Mouse (Mus musculus) heart, adult 2 months (tissue): Measurements from ENCODE around the gene Atp5h. TPM values are rescaled to one million over a fixed set of nuclear protein-coding genes. Genes with fewer than 3 reads are reported as not detected.

ENCODE experiments used
- DNase-seq, 2 experiments: peaks; one replicate each; pipeline ENCODE4 v3.0.0; 2021
- H3K27ac ChIP-seq: fragments of 200-600 bp; 2 replicates; pipeline ENCODE4 v1.8.1; 2022
- H3K27me3 ChIP-seq: fragments of 200-500 bp; 2 replicates; pipeline ENCODE4 v1.6.1; 2012; ENCODE audit warnings: mild to moderate bottlenecking, low read length, inconsistent platforms, mixed read lengths; ENCODE audit not compliant: control insufficient read depth, insufficient read depth
- H3K36me3 ChIP-seq: fragments of 200-500 bp; 2 replicates; pipeline ENCODE4 v1.6.1; 2012; ENCODE audit warnings: low read length, inconsistent platforms; ENCODE audit not compliant: control insufficient read depth, insufficient read depth
- H3K4me1 ChIP-seq: fragments of 200-500 bp; 2 replicates; pipeline ENCODE4 v1.6.1; 2011; ENCODE audit warnings: low read length; ENCODE audit not compliant: control insufficient read depth, insufficient read depth
- H3K4me3 ChIP-seq: fragments of 200-600 bp; 2 replicates; pipeline ENCODE4 v1.8.1; 2022
- H3K79me2 ChIP-seq: fragments of 200-500 bp; replicated peaks from 2 replicates; pipeline ENCODE4 v1.6.1; 2012; ENCODE audit warnings: mild to moderate bottlenecking, inconsistent platforms, low read length, moderate library complexity, mixed read lengths; ENCODE audit not compliant: control insufficient read depth, insufficient read depth
- H3K9ac ChIP-seq: fragments of 200-500 bp; 2 replicates; pipeline ENCODE4 v1.6.1; 2012; ENCODE audit warnings: low read depth, mild to moderate bottlenecking, control low read depth, inconsistent platforms, low read length, mixed read lengths
- CTCF ChIP-seq: fragments of 200-600 bp; IDR thresholded peaks from 2 replicates; pipeline ENCODE4 v1.8.1; 2022; ENCODE audit warnings: antibody characterized with exemption, mild to moderate bottlenecking, moderate library complexity
- EP300 ChIP-seq: fragments of 200-500 bp; IDR thresholded peaks from 2 replicates; pipeline ENCODE4 v1.6.1; 2011; ENCODE audit warnings: low read depth, low read length, control low read depth; ENCODE audit not compliant: insufficient read depth
- POLR2A ChIP-seq: fragments of 200-500 bp; IDR thresholded peaks from 2 replicates; pipeline ENCODE4 v1.6.1; 2011; ENCODE audit warnings: mild to moderate bottlenecking, low read depth, low read length, control low read depth; ENCODE audit not compliant: insufficient read depth
- WGBS: fragments of 180-500 bp; shearing (Covaris S2); methylation state at CpG from one replicate; pipeline ENCODE4 v1.1.7; 2018; 5-methylcytosine and 5-hydroxymethylcytosine counted together
- intact Hi-C: fragments of 180-260 bp; cut with DNase I; formaldehyde crosslinking; loops from one replicate; pipeline ENCODE4 v1.15.1; 2025
- polyA plus RNA-seq: library from polyadenylated mRNA; depleted of rRNA; stranded (reverse); fragments of >200 nt; gene quantifications from 2 replicates; pipeline ENCODE4 v1.2.3, GENCODE M21; 2012
- total RNA-seq, 2 experiments: library from RNA; stranded (reverse); gene quantifications; 2 replicates each; pipeline ENCODE4 v1.2.3; 2021

Gene Atp5h
- total and polyA plus RNA-seq, 3 experiments = 830 to 2,328 (median 1,964) TPM

- Histone ChIP-seq H3K4me1 (peaks cover 4% of the 10 kb centered on the region), H3K4me3 (no peak overlapping the region), H3K27me3 (no peaks in the 10 kb centered on the region), H3K9ac (no peak overlapping the region), H3K36me3 (no peaks in the 10 kb centered on the region), H3K27ac (no peak overlapping the region), H3K79me2 (no peaks in the 10 kb centered on the region)
- WGBS = 94% methylated on average over 4 of the region's 4 CpGs
- no peak for DNase-seq
- intact Hi-C loops = no loop called here
- TF ChIP-seq EP300 (no peak), CTCF (no peak), POLR2A (no peak)
These were observed 42.5 kb downstream of the Atp5h start for GRCm38 (mm10) chr11:115377254-115377653.

- intact Hi-C loops = no loop called here
- H3K27me3 ChIP-seq = no peaks in the 10 kb centered on the region
These were observed 43.0 kb downstream of the Atp5h start for GRCm38 (mm10) chr11:115376722-115377121.

GRCm38 (mm10) chr11:115374695-115375425, 44.9 kb downstream of the Atp5h start:
- intact Hi-C loops = no loop called here
- peak overlapping the region; percentile 46 for H3K4me3 ChIP-seq
- no peak overlapping the region for H3K9ac ChIP-seq
- 52% methylated on average over 12 of the region's 12 CpGs for WGBS
- no peaks in the 10 kb centered on the region for H3K27me3 ChIP-seq
- H3K36me3 ChIP-seq = no peaks in the 10 kb centered on the region
- no peak for TF ChIP-seq CTCF
- no peak for TF ChIP-seq EP300
- no peak for TF ChIP-seq POLR2A
- H3K4me1 ChIP-seq = peaks cover 4% of the 10 kb centered on the region
- H3K27ac ChIP-seq = no peak overlapping the region; the same call in 1 of the 2 replicates
- peak in 1 of 2 experiments; percentile 21 for DNase-seq
- H3K79me2 ChIP-seq = no peaks in the 10 kb centered on the region

More at GRCm38 (mm10) chr11:115376722-115377121, 43.0 kb downstream of the Atp5h start:
- Histone ChIP-seq H3K4me3 (no peak overlapping the region), H3K27ac (no peak overlapping the region), H3K4me1 (peaks cover 4% of the 10 kb centered on the region), H3K79me2 (no peaks in the 10 kb centered on the region), H3K36me3 (no peaks in the 10 kb centered on the region), H3K9ac (no peak overlapping the region)
- TF ChIP-seq POLR2A = no peak
- TF ChIP-seq CTCF = no peak
- no peak for TF ChIP-seq EP300
- no peak for DNase-seq
- 59% methylated on average over 7 of the region's 7 CpGs for WGBS

- H3K27ac ChIP-seq = peak overlapping the region; percentile 65
- H3K4me3 ChIP-seq = peak overlapping the region; percentile 46
- no peaks in the 10 kb centered on the region for H3K27me3 ChIP-seq
- 2% methylated on average over 30 of the region's 30 CpGs for WGBS
- no peaks in the 10 kb centered on the region for H3K79me2 ChIP-seq
- intact Hi-C loops = no loop called here
- peak; percentile 81 to 82 for DNase-seq
- no peaks in the 10 kb centered on the region for H3K36me3 ChIP-seq
- TF ChIP-seq POLR2A = peak; percentile 47; the same call in 1 of the 2 replicates
- TF ChIP-seq EP300 = 0 out of 2 replicates have a peak, but pooled peaks have one; percentile 41
- TF ChIP-seq CTCF = no peak
- peaks cover 4% of the 10 kb centered on the region for H3K4me1 ChIP-seq
- H3K9ac ChIP-seq = peak overlapping the region; percentile 64
These were observed 45.7 kb downstream of the Atp5h start for GRCm38 (mm10) chr11:115373805-115374694.

GRCm38 (mm10) chr11:115372737-115373136, 47.0 kb downstream of the Atp5h start:
- 55% methylated on average over 2 of the region's 2 CpGs for WGBS
- intact Hi-C loops = no loop called here
- no peak for TF ChIP-seq POLR2A
- no peak for TF ChIP-seq EP300
- 0 out of 2 replicates have a peak, but pooled peaks have one; percentile 14 for TF ChIP-seq CTCF
- Histone ChIP-seq H3K27me3 (no peaks in the 10 kb centered on the region), H3K36me3 (no peaks in the 10 kb centered on the region), H3K27ac (no peak overlapping the region), H3K9ac (no peak overlapping the region), H3K79me2 (no peaks in the 10 kb centered on the region), H3K4me3 (no peak overlapping the region), H3K4me1 (peaks cover 4% of the 10 kb centered on the region)
- DNase-seq = no peak
